Mouse (Mus musculus) kidney, embryonic 16.5 days (tissue): ENCODE measurements at regions not wholly inside any gene's neighbourhood (a gene's known extent, or its start where the extent isn't known, plus 50 kb on each side); places are given as distances from the start of the nearest gene placed in this dataset.

ENCODE experiments used
- ATAC-seq: fragments of 200-750 bp; cut with Nextera tagmentation; 2 replicates; pipeline ENCODE4 v1.8.0; 2017; ENCODE audit warnings: moderate TSS enrichment; ENCODE audit not compliant: low FRiP score, low TSS enrichment
- H3K27ac ChIP-seq: fragments of 300-500 bp; sonication (generic); 2 replicates; pipeline ENCODE4 v1.5.1; 2014; ENCODE audit warnings: low read length
- H3K27me3 ChIP-seq: fragments of 300-500 bp; sonication (generic); 2 replicates; pipeline ENCODE4 v1.6.1; 2014; ENCODE audit warnings: low read length, control low read depth, mixed read lengths; ENCODE audit not compliant: insufficient read depth
- H3K36me3 ChIP-seq: fragments of 300-500 bp; sonication (generic); 2 replicates; pipeline ENCODE4 v1.6.1; 2014; ENCODE audit warnings: low read length, control low read depth, mixed read lengths; ENCODE audit not compliant: insufficient read depth
- H3K4me1 ChIP-seq: fragments of 300-500 bp; sonication (generic); 2 replicates; pipeline ENCODE4 v1.6.1; 2014; ENCODE audit warnings: low read length, control low read depth, mixed read lengths; ENCODE audit not compliant: insufficient read depth
- H3K4me2 ChIP-seq: fragments of 300-500 bp; sonication (generic); replicated peaks from 2 replicates; pipeline ENCODE4 v1.6.1; 2014; ENCODE audit warnings: low read depth, low read length
- H3K4me3 ChIP-seq: fragments of 300-500 bp; sonication (generic); 2 replicates; pipeline ENCODE4 v1.5.1; 2014; ENCODE audit warnings: mild to moderate bottlenecking, low read length
- H3K9ac ChIP-seq: fragments of 300-500 bp; sonication (generic); replicated peaks from 2 replicates; pipeline ENCODE4 v1.6.1; 2014; ENCODE audit warnings: low read length
- H3K9me3 ChIP-seq: fragments of 300-500 bp; sonication (generic); 2 replicates; pipeline ENCODE4 v1.6.1; 2016; ENCODE audit warnings: low read length, control low read depth
- WGBS: fragments of 180-500 bp; shearing (Covaris S2); extraction: QIAGEN DNeasy Blood & Tissue Kit; methylation state at CpG from one replicate; pipeline ENCODE4 v1.1.7; 2014; 5-methylcytosine and 5-hydroxymethylcytosine counted together

DNA sequence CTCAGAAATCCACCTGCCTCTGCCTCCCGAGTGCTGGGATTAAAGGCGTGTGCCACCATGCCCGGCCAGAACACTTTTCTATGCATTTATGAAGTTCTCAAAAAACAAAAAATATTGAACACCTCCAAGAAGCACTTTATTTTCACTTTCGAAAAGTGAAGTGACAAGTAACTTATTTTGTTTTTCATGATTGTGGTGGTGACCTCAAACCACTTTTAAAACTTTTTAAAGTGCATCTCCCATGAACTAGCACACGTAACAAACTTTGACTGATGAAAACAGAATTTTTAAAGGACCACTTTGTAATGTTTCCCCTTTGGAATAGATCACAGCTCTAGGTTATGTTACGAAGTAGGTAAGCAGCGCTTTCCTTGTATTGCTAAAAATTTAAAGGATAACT, 82.7 kb upstream of the Ssbp2 start:
- Histone ChIP-seq H3K27ac (no peak overlapping the region), H3K9ac (no peak overlapping the region), H3K9me3 (no peaks in the 10 kb centered on the region), H3K4me2 (no peak overlapping the region), H3K4me1 (peaks cover 24% of the 10 kb centered on the region), H3K36me3 (no peaks in the 10 kb centered on the region), H3K4me3 (no peak overlapping the region), H3K27me3 (no peaks in the 10 kb centered on the region)
- WGBS, result 97% methylated on average over 7 of the region's 7 CpGs
- no peak for ATAC-seq

DNA sequence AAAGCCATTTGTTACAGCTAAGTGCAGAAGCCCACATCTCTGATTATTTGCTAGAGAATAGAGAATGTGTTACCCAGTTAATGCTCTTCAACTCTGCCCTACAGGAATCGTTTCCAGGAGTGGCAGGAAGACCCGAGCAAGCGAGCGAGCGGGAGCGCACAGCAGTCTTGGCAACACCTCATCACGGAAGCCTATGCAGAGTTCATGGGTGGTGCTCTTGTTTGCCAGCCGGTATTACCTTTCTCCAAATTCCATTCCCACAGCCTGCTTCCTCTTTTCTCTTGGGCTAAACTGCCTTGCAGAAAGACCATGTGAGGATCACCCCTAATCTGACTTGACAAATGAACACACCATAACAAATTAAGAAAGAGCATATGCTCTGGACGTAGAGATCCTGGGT, 82.1 kb upstream of the Ssbp2 start:
- H3K4me1 ChIP-seq, result peaks cover 19% of the 10 kb centered on the region
- WGBS, result 94% methylated on average over 9 of the region's 9 CpGs
- H3K36me3 ChIP-seq, result no peaks in the 10 kb centered on the region
- H3K27me3 ChIP-seq, result no peaks in the 10 kb centered on the region
- H3K4me2 ChIP-seq, result no peak overlapping the region
- ATAC-seq, result no peak
- H3K9me3 ChIP-seq, result no peaks in the 10 kb centered on the region
- H3K9ac ChIP-seq, result no peak overlapping the region
- H3K27ac ChIP-seq, result no peak overlapping the region
- no peak overlapping the region for H3K4me3 ChIP-seq

DNA sequence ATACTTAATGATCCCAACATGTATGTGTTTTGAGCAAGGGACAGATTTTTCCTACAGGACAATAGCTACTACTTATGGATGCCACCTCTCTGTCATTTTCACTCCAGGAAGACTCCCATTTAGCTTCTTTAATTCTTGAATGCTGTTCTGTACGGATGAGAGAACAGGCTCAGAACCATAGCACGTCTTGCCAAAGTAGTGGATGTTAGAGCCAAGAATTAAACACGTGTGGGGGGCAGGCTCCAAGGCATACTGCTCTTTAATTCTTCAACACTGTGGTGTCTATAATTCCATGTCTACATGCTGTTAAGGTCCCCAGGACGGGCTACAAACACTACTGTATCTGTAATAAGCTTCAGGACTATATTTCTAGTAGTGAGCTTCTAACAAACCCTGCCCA, 74.7 kb upstream of the Ssbp2 start:
- Histone ChIP-seq H3K9me3 (no peaks in the 10 kb centered on the region), H3K36me3 (no peaks in the 10 kb centered on the region), H3K4me1 (no peaks in the 10 kb centered on the region), H3K9ac (no peak overlapping the region), H3K27me3 (no peaks in the 10 kb centered on the region), H3K27ac (no peak overlapping the region), H3K4me3 (no peak overlapping the region), H3K4me2 (no peak overlapping the region)
- WGBS, result 68% methylated on average over 4 of the region's 4 CpGs
- no peak for ATAC-seq

DNA sequence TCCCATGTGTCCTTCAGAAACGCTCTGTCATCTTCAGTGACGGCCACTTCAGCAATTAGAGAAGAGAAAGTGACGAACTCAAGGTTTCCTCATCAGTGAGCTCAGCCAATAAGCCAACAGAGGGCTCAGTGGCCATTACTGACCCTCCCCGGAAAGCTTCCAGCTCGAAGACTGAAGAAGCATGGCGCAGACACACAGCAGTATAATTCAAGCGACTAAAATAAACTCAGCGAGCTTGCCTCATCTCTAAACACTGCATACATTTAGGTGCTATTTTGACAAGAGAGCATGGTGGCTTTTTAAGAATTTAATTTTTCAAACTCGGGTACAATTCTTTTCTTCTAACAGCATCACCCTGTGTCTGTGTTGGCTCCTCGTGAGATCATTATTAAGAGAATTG, 72.2 kb upstream of the Ssbp2 start:
- ATAC-seq, result no peak
- Histone ChIP-seq H3K9me3 (no peaks in the 10 kb centered on the region), H3K4me3 (no peak overlapping the region), H3K27me3 (no peaks in the 10 kb centered on the region), H3K36me3 (no peaks in the 10 kb centered on the region), H3K4me2 (no peak overlapping the region), H3K4me1 (no peaks in the 10 kb centered on the region), H3K27ac (no peak overlapping the region), H3K9ac (no peak overlapping the region)
- 64% methylated on average over 10 of the region's 10 CpGs for WGBS

DNA sequence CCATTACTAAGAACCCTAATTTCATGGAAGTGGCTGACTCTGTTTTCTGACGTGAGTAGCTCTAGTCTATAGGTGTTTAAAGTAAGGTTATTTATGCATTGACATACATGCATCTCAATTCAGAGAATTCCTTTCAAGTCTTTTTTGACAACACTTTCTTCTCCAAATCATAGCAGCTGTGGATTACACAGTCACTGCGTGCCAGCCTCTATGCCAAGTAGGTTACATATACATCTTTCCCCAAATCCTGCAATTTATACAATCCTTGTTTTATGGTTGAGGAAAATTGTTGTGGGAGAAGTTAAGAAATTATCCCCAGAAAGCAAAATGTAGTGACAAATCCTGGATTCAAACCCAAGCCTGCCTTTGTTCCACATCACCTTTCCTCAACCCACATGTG, 56.5 kb upstream of the Ssbp2 start:
- no peaks in the 10 kb centered on the region for H3K27me3 ChIP-seq
- ATAC-seq, result no peak
- H3K36me3 ChIP-seq, result no peaks in the 10 kb centered on the region
- WGBS, result 87% methylated on average over 2 of the region's 2 CpGs
- no peak overlapping the region for H3K9ac ChIP-seq
- no peak overlapping the region for H3K4me2 ChIP-seq
- H3K4me3 ChIP-seq, result no peak overlapping the region
- no peak overlapping the region for H3K27ac ChIP-seq
- H3K9me3 ChIP-seq, result no peaks in the 10 kb centered on the region
- H3K4me1 ChIP-seq, result no peaks in the 10 kb centered on the region

DNA sequence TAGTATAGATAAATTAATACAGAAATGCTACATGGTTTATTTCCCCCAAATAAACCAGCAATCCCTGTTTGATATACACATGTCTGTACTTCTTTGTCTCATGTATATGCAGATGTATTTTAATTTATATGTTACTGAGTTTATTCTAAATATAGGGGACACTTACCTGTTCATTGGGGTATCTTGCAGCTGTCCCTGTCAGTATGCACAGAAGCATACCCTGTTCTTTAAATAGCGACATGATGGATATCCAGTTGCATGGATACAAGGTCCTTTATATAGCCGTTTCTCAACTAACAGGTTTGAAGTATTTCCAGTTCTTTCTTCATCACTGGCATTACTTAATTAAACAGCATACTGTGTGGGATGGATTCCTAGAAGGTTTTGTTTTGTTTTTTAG, 55.1 kb upstream of the Ssbp2 start:
- H3K27ac ChIP-seq, result no peak overlapping the region
- no peak for ATAC-seq
- H3K9me3 ChIP-seq, result no peaks in the 10 kb centered on the region
- no peak overlapping the region for H3K9ac ChIP-seq
- H3K27me3 ChIP-seq, result no peaks in the 10 kb centered on the region
- H3K4me1 ChIP-seq, result no peaks in the 10 kb centered on the region
- H3K4me3 ChIP-seq, result no peak overlapping the region
- 88% methylated on average over 2 of the region's 2 CpGs for WGBS
- no peaks in the 10 kb centered on the region for H3K36me3 ChIP-seq
- H3K4me2 ChIP-seq, result no peak overlapping the region

DNA sequence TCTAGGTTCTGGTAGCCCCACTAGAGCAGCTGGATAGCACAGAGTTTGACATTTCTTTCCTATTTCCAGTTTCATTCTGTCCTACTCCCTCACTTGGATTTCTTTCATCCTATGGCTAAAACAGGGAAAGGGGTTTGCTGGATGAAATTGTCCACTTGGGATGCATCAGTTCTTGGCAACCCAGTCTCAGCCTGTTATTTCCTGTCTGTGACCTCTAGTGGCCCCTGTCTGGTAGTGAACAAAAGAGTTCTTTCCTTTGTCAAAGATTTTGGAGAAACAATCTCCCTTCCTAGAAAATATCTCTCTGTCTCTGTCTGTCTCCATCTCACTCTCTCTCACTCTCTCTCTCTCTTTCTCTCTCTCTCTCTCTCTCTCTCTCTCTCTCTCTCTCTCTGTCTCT, 50.0 kb upstream of the Ssbp2 start:
- no peak overlapping the region for H3K27ac ChIP-seq
- H3K4me1 ChIP-seq, result no peaks in the 10 kb centered on the region
- ATAC-seq, result no peak
- no peak overlapping the region for H3K4me3 ChIP-seq
- H3K9ac ChIP-seq, result no peak overlapping the region
- no peaks in the 10 kb centered on the region for H3K9me3 ChIP-seq
- no peaks in the 10 kb centered on the region for H3K36me3 ChIP-seq
- H3K4me2 ChIP-seq, result no peak overlapping the region
- no peaks in the 10 kb centered on the region for H3K27me3 ChIP-seq
